ENCODE assay signal across 18 mouse cellular contexts in genomic region chr13:45684891-45685311, GRCm38 (mm10).
DNase-seq lines count a peak whose midpoint lies in the region; ATAC-seq and TF ChIP-seq lines count a peak whose summit lies in the region.
"Had no signal": no experiment of that assay in that cellular context is flagged by ENCODE, and none has a peak within 500 bp of the region (broad histone marks: within the 10 kb centered on the region; RNA-seq: fewer than 3 reads in every experiment).

No protein-coding gene starts in this region.

- no peak for DNase-seq in heart, postnatal 0 days (ENCODE audit: low spot score)
- DNase-seq in heart, adult 8-10 months (ENCODE audit: low spot score): no peak
- DNase-seq in 3T3-L1 (ENCODE audit: low read depth, low spot score): peak; percentile 83
- no peak for DNase-seq in CH12.LX (ENCODE audit: extremely low read depth)
- DNase-seq in induced T-regulatory cell, adult 2 months (ENCODE audit: low read depth): peak; percentile 16
- DNase-seq in embryo, embryonic 11 days: no peak
- no peak for DNase-seq in forebrain, embryonic 14.5 days (ENCODE audit: low spot score)
- DNase-seq: adrenal gland, postnatal 14 days; cerebellum, postnatal 10 days; forebrain, postnatal 0 days; gastrocnemius, adult 2 months; layer of hippocampus, adult 9-11 months; liver, postnatal 0 days; right cerebral cortex, postnatal 4 days; thymus, adult 18-20 months had no signal

- in situ Hi-C loops in CH12.LX (cut with MboI; ENCODE audit: low pct_ligation_motif_present, low pct_unique_long_range_greater_than_20kb, low sequenced_read_pairs): loop anchor here (25.0 kb wide), 1 partner anchor 277 kb away; the partner anchor contains the start of gene Atxn1

- no peak for TF ChIP-seq CTCF in heart, postnatal 0 days (IDR thresholded peaks at IDR 0.05; ENCODE audit: low read depth)
- TF ChIP-seq CTCF in CH12.LX (conservative IDR thresholded peaks at IDR 0.05 in 1 of 2, IDR thresholded peaks at IDR 0.05 in 1 of 2; ENCODE audit: low read depth in 2 of 2, low read length in 2 of 2): no peak

- no peaks in the 10 kb centered on the region for H3K9me3 ChIP-seq in heart, postnatal 0 days (replicated peaks; ENCODE audit: control insufficient read depth, low read length)
- H3K9me3 ChIP-seq in CH12.LX (replicated peaks; ENCODE audit: low read length): no peaks in the 10 kb centered on the region
- no peaks in the 10 kb centered on the region for H3K9me3 ChIP-seq in forebrain, embryonic 14.5 days (replicated peaks; ENCODE audit: control insufficient read depth, low read length)
- H3K9me3 ChIP-seq: neural tube, embryonic 13.5 days had no signal

- no peak overlapping the region for H3K4me2 ChIP-seq in heart, postnatal 0 days (ENCODE audit: low read depth, low read length)
- no peak overlapping the region for H3K4me2 ChIP-seq in CH12.LX (ENCODE audit: insufficient read depth, low read depth, poor library complexity, severe bottlenecking)
- H3K4me2 ChIP-seq in forebrain, embryonic 14.5 days (ENCODE audit: low read length): no peak overlapping the region
- H3K4me2 ChIP-seq: neural tube, embryonic 13.5 days had no signal

- WGBS in heart, postnatal 0 days: 35% methylated on average over 4 of the region's 4 CpGs
- 70% methylated on average over 4 of the region's 4 CpGs for WGBS in forebrain, embryonic 14.5 days

- H3K36me3 ChIP-seq in heart, postnatal 0 days (replicated peaks; ENCODE audit: control insufficient read depth, insufficient read depth, low read length): no peaks in the 10 kb centered on the region
- H3K36me3 ChIP-seq in CH12.LX (replicated peaks in 1 of 2; ENCODE audit: control insufficient read depth in 1 of 2, insufficient read depth in 1 of 2, low read length in 1 of 2): peaks cover 11 to 39% of the 10 kb centered on the region in 2 experiments
- H3K36me3 ChIP-seq in forebrain, embryonic 14.5 days (ENCODE audit: control insufficient read depth, insufficient read depth, low read length): no peaks in the 10 kb centered on the region
- H3K36me3 ChIP-seq: neural tube, embryonic 13.5 days had no signal

- H3K27me3 ChIP-seq in heart, postnatal 0 days (ENCODE audit: control insufficient read depth, insufficient read depth, low read length): no peaks in the 10 kb centered on the region
- H3K27me3 ChIP-seq in CH12.LX (replicated peaks): no peaks in the 10 kb centered on the region
- H3K27me3 ChIP-seq in forebrain, embryonic 14.5 days (replicated peaks; ENCODE audit: control insufficient read depth, insufficient read depth, low read length): no peaks in the 10 kb centered on the region
- H3K27me3 ChIP-seq: neural tube, embryonic 13.5 days had no signal

- peaks cover 10% of the 10 kb centered on the region; the same call in 1 of the 2 replicates for H3K79me2 ChIP-seq in CH12.LX (replicated peaks; ENCODE audit: control insufficient read depth, extremely low read depth, insufficient read depth, poor library complexity, severe bottlenecking)

- no peak for TF ChIP-seq RAD21 in CH12.LX (IDR thresholded peaks at IDR 0.05; ENCODE audit: low read depth, low read length)

- ATAC-seq in heart, postnatal 0 days (ENCODE audit: insufficient read depth, low read depth): no peak
- ATAC-seq in forebrain, embryonic 14.5 days: no peak
- ATAC-seq: forebrain, postnatal 0 days; inflammation-experienced regulatory T-cells, adult 6 months; liver, postnatal 0 days had no signal

- H3K9ac ChIP-seq in heart, postnatal 0 days (replicated peaks; ENCODE audit: low read depth, low read length): no peak overlapping the region; the same call in 1 of the 2 replicates
- no peak overlapping the region; the same call in 1 of the 2 replicates for H3K9ac ChIP-seq in CH12.LX (ENCODE audit: insufficient read depth, low read depth)
- H3K9ac ChIP-seq in forebrain, embryonic 14.5 days (ENCODE audit: low read length): no peak overlapping the region
- H3K9ac ChIP-seq: forebrain, postnatal 0 days; liver, postnatal 0 days; neural tube, embryonic 13.5 days had no signal

- H3K4me1 ChIP-seq in heart, postnatal 0 days (ENCODE audit: control insufficient read depth, insufficient read depth): no peaks in the 10 kb centered on the region; the same call in 1 of the 2 replicates
- H3K4me1 ChIP-seq in CH12.LX (ENCODE audit: control insufficient read depth in 1 of 2, insufficient read depth in 2 of 2): peaks cover 52 to 91% of the 10 kb centered on the region in 2 experiments
- no peaks in the 10 kb centered on the region for H3K4me1 ChIP-seq in forebrain, embryonic 14.5 days (ENCODE audit: control insufficient read depth, insufficient read depth, low read length)

- no peak for TF ChIP-seq EP300 in heart, postnatal 0 days (IDR thresholded peaks at IDR 0.05; ENCODE audit: low read depth)
- TF ChIP-seq EP300 in CH12.LX (IDR thresholded peaks at IDR 0.05; ENCODE audit: low read length): no peak

- dilution Hi-C loops in CH12.LX (cut with MboI; ENCODE audit: extremely low pct_ligation_motif_present, extremely low pct_unique_long_range_greater_than_20kb, low sequenced_read_pairs): no loop called here

- TF ChIP-seq POLR2A in CH12.LX (IDR thresholded peaks at IDR 0.05; ENCODE audit: low read depth, low read length): no peak

- H3K4me3 ChIP-seq in heart, postnatal 0 days (ENCODE audit: low read depth, low read length): no peak overlapping the region
- no peak overlapping the region for H3K4me3 ChIP-seq in CH12.LX (replicated peaks in 1 of 3; ENCODE audit: low read depth in 2 of 3, low read length in 2 of 3, poor library complexity in 1 of 3)
- H3K4me3 ChIP-seq in forebrain, embryonic 14.5 days (ENCODE audit: low read depth, low read length): no peak overlapping the region
- H3K4me3 ChIP-seq: erythroblast, embryonic 14.5 days; gastrocnemius, adult 2 months; neural tube, embryonic 13.5 days had no signal

- peak overlapping the region; percentile 26 for H3K27ac ChIP-seq in heart, postnatal 0 days (ENCODE audit: low read depth)
- peak overlapping the region; percentile 43 for H3K27ac ChIP-seq in CH12.LX (ENCODE audit: insufficient read depth, low read depth)
- no peak overlapping the region for H3K27ac ChIP-seq in forebrain, embryonic 14.5 days (ENCODE audit: low read depth, low read length)
- H3K27ac ChIP-seq: gastrocnemius, adult 2 months; neural tube, embryonic 13.5 days had no signal

TF ChIP-seq in CH12.LX, 34 proteins besides CTCF, POLR2A, EP300 and RAD21:
- no peak for TF ChIP-seq JUND (conservative IDR thresholded peaks at IDR 0.05; ENCODE audit: low read depth, low read length)
- no peak for TF ChIP-seq RCOR1 (conservative IDR thresholded peaks at IDR 0.05; ENCODE audit: low read depth, low read length)
- TF ChIP-seq MAZ (IDR thresholded peaks at IDR 0.05; ENCODE audit: low read depth, low read length): no peak
- TF ChIP-seq GABPA (IDR thresholded peaks at IDR 0.05; ENCODE audit: insufficient replicate concordance, low read depth, low read length): no peak
- no peak for TF ChIP-seq MXI1 (IDR thresholded peaks at IDR 0.05; ENCODE audit: low read depth, low read length)
- no peak for TF ChIP-seq MEF2A (IDR thresholded peaks at IDR 0.05; ENCODE audit: borderline replicate concordance, low read depth, low read length)
- no peak for TF ChIP-seq HCFC1 (IDR thresholded peaks at IDR 0.05; ENCODE audit: low read depth, low read length)
- no peak for TF ChIP-seq NRF1 (IDR thresholded peaks at IDR 0.05; ENCODE audit: low read depth, low read length)
- TF ChIP-seq JUN (IDR thresholded peaks at IDR 0.05; ENCODE audit: insufficient read depth, low read depth, low read length): no peak
- no peak for TF ChIP-seq SMC3 (IDR thresholded peaks at IDR 0.05; ENCODE audit: low read depth, low read length)

Comparison
In these comparisons a context has a peak if more than half of its experiments do, and no peak if none do; other contexts are left out.
1. DNase-seq: peak in 3T3-L1 (single experiment) and induced T-regulatory cell, adult 2 months (single experiment); none in heart, postnatal 0 days (single experiment), heart, adult 8-10 months (single experiment), CH12.LX (single experiment), embryo, embryonic 11 days (single experiment) and forebrain, embryonic 14.5 days (single experiment).